Comparison of ENCODE assay signal across 7 mouse cellular contexts in genomic region chr12:76341080-76341479, GRCm38 (mm10). TPM values are rescaled to one million over a fixed set of nuclear protein-coding genes. Genes with fewer than 3 reads are reported as not detected.
DNase-seq lines count a peak whose midpoint lies in the region; ATAC-seq lines count a peak whose summit lies in the region.

No protein-coding gene starts in this region.

- H3K4me1 ChIP-seq in midbrain, embryonic 11.5 days (ENCODE audit: control insufficient read depth, insufficient read depth, low read length) = no peaks in the 10 kb centered on the region
- H3K4me1 ChIP-seq in midbrain, embryonic 10.5 days = no peaks in the 10 kb centered on the region

- peak; percentile 96 for DNase-seq in midbrain, embryonic 11.5 days (ENCODE audit: low spot score, missing footprints)
- DNase-seq in midbrain, embryonic 10.5 days (ENCODE audit: low spot score) = no peak
- peak; percentile 72 for DNase-seq in MN1 (ENCODE audit: low spot score)
- DNase-seq in c-Kit-positive CD71-positive TER-119-positive erythroid progenitor cells, embryonic 14.5 days (ENCODE audit: low spot score) = peak; percentile 75
- peak; percentile 36 to 79 for DNase-seq in frontal cortex, postnatal 36 days (ENCODE audit: low spot score in 2 of 2)
- DNase-seq in left cerebral cortex, adult 18-20 months (ENCODE audit: low spot score in 2 of 2) = peak; percentile 57 to 70

- no peaks in the 10 kb centered on the region for H3K36me3 ChIP-seq in midbrain, embryonic 11.5 days (ENCODE audit: control insufficient read depth, insufficient read depth, low read length)
- H3K36me3 ChIP-seq in midbrain, embryonic 10.5 days = peaks cover 10% of the 10 kb centered on the region

- no peak for ATAC-seq in midbrain, embryonic 11.5 days (ENCODE audit: low FRiP score)
- ATAC-seq in neutrophil, adult 5-6 weeks (ENCODE audit: extremely low read depth, insufficient number of reproducible peaks, low FRiP score, poor library complexity, severe bottlenecking) = peak; percentile 80

- H3K4me3 ChIP-seq in midbrain, embryonic 11.5 days (ENCODE audit: low read depth, low read length) = no peak overlapping the region
- no peak overlapping the region for H3K4me3 ChIP-seq in midbrain, embryonic 10.5 days

- no peaks in the 10 kb centered on the region for H3K9me3 ChIP-seq in midbrain, embryonic 11.5 days (ENCODE audit: control insufficient read depth, low read length)
- no peaks in the 10 kb centered on the region for H3K9me3 ChIP-seq in midbrain, embryonic 10.5 days (replicated peaks)

- H3K27me3 ChIP-seq in midbrain, embryonic 11.5 days (ENCODE audit: control insufficient read depth, insufficient read depth, low read length) = no peaks in the 10 kb centered on the region
- H3K27me3 ChIP-seq in midbrain, embryonic 10.5 days (ENCODE audit: low read depth, poor library complexity, severe bottlenecking) = no peaks in the 10 kb centered on the region

- H3K27ac ChIP-seq in midbrain, embryonic 11.5 days (ENCODE audit: low read depth, low read length) = no peak overlapping the region
- H3K27ac ChIP-seq in midbrain, embryonic 10.5 days (replicated peaks) = no peak overlapping the region

- 13% methylated on average over 4 of the region's 4 CpGs for WGBS in midbrain, embryonic 11.5 days
- WGBS in midbrain, embryonic 10.5 days = 11% methylated on average over 4 of the region's 4 CpGs

- H3K4me2 ChIP-seq in midbrain, embryonic 11.5 days = no peak overlapping the region

- H3K9ac ChIP-seq in midbrain, embryonic 11.5 days (ENCODE audit: low read length) = no peak overlapping the region

RNA-seq across cellular contexts. Expression of gene Akap5, which starts 16.4 kb away (rescaled TPM):
- polyA plus RNA-seq in midbrain, embryonic 11.5 days (2014; fragmentation: Nextera tagmentation; extraction: Ambion mirVana) = 4.1 TPM in 2 replicates
- polyA plus RNA-seq in midbrain, embryonic 10.5 days (2016; fragmentation: Nextera tagmentation; extraction: Ambion mirVana) = 2.5 and 4.7 TPM in 2 replicates
- 10 to 100 TPM; 81.5 to 81.9 TPM for total RNA-seq in left cerebral cortex, adult 18-20 months (2021)
- total RNA-seq in neutrophil, adult 5-6 weeks (2017) = 0.98 and 1.0 TPM in 2 replicates

RNA-seq across cellular contexts. Expression of gene Zbtb25, which starts 28.3 kb away (rescaled TPM):
- 20.9 and 23.4 TPM in 2 replicates for polyA plus RNA-seq in midbrain, embryonic 11.5 days (2014; fragmentation: Nextera tagmentation; extraction: Ambion mirVana)
- polyA plus RNA-seq in midbrain, embryonic 10.5 days (2016; fragmentation: Nextera tagmentation; extraction: Ambion mirVana) = 18.2 and 19.0 TPM in 2 replicates
- 10 to 100 TPM; 15.9 to 16.6 TPM for total RNA-seq in left cerebral cortex, adult 18-20 months (2021)
- 10.1 and 13.8 TPM in 2 replicates for total RNA-seq in neutrophil, adult 5-6 weeks (2017)

RNA-seq across cellular contexts. Expression of gene Zbtb1, which starts 29.0 kb away (rescaled TPM):
- polyA plus RNA-seq in midbrain, embryonic 11.5 days (2014; fragmentation: Nextera tagmentation; extraction: Ambion mirVana) = 7.6 and 7.8 TPM in 2 replicates
- 7.2 and 7.9 TPM in 2 replicates for polyA plus RNA-seq in midbrain, embryonic 10.5 days (2016; fragmentation: Nextera tagmentation; extraction: Ambion mirVana)
- 1 to 10 TPM; 5.6 to 6.1 TPM for total RNA-seq in left cerebral cortex, adult 18-20 months (2021)
- 17.7 and 20.1 TPM in 2 replicates for total RNA-seq in neutrophil, adult 5-6 weeks (2017)

Comparison
In these comparisons a context has a peak if more than half of its experiments do, and no peak if none do; other contexts are left out.
1. RNA of gene Akap5, which starts 16.4 kb away (total RNA-seq): 81.5 to 81.9 TPM in left cerebral cortex, adult 18-20 months; 0.98 to 1.0 TPM in neutrophil, adult 5-6 weeks; every median in the first group is over 10 times any median in the second.